Mouse (Mus musculus) G1E-ER4 (cell line): ENCODE data around the gene Zc3hav1. TPM values are rescaled to one million over a fixed set of nuclear protein-coding genes. Genes with fewer than 3 reads are reported as not detected.

Experiments used
- GATA1 ChIP-seq: IDR thresholded peaks from one replicate; pipeline ENCODE4 v1.8.0; 2012; ENCODE audit warnings: low read length, inconsistent platforms
- polyA plus RNA-seq: library from polyadenylated mRNA; stranded (reverse); fragments of >175 nt; gene quantifications from 2 replicates; pipeline ENCODE4 v1.2.3, GENCODE M21; 2012

Gene Zc3hav1
- polyA plus RNA-seq, 1 experiment = 40.9 TPM

- no peak for TF ChIP-seq GATA1
These were observed 435 bp upstream of the Zc3hav1 start for GRCm38 (mm10) chr6:38354723-38355353.

- TF ChIP-seq GATA1 = no peak
These were observed 1.2 kb downstream of the Zc3hav1 start for GRCm38 (mm10) chr6:38353181-38353580.

- no peak for TF ChIP-seq GATA1
These were observed 2.0 kb downstream of the Zc3hav1 start for GRCm38 (mm10) chr6:38352451-38352850.

GRCm38 (mm10) chr6:38351930-38352329 lies 2.5 kb downstream of the Zc3hav1 start:
- TF ChIP-seq GATA1 = no peak

GRCm38 (mm10) chr6:38349806-38350205 lies 4.6 kb downstream of the Zc3hav1 start:
- TF ChIP-seq GATA1 = no peak

GRCm38 (mm10) chr6:38348811-38349453 lies 5.5 kb downstream of the Zc3hav1 start:
- TF ChIP-seq GATA1 = no peak

GRCm38 (mm10) chr6:38347875-38348274 lies 6.5 kb downstream of the Zc3hav1 start:
- TF ChIP-seq GATA1 = no peak

GRCm38 (mm10) chr6:38345796-38346195 lies 8.6 kb downstream of the Zc3hav1 start:
- no peak for TF ChIP-seq GATA1

GRCm38 (mm10) chr6:38344006-38344670 lies 10.3 kb downstream of the Zc3hav1 start:
- TF ChIP-seq GATA1 = no peak

- TF ChIP-seq GATA1 = no peak
These were observed 10.8 kb downstream of the Zc3hav1 start for GRCm38 (mm10) chr6:38343581-38343980.

GRCm38 (mm10) chr6:38342666-38342992 lies 11.8 kb downstream of the Zc3hav1 start:
- TF ChIP-seq GATA1 = no peak

GRCm38 (mm10) chr6:38341751-38342665 lies 12.4 kb downstream of the Zc3hav1 start:
- peak; percentile 90 for TF ChIP-seq GATA1

- TF ChIP-seq GATA1 = no peak
These were observed 15.3 kb downstream of the Zc3hav1 start for GRCm38 (mm10) chr6:38339078-38339477.

- no peak for TF ChIP-seq GATA1
These were observed 16.5 kb downstream of the Zc3hav1 start for GRCm38 (mm10) chr6:38337951-38338350.

- no peak for TF ChIP-seq GATA1
These were observed 17.2 kb downstream of the Zc3hav1 start for GRCm38 (mm10) chr6:38337166-38337705.

GRCm38 (mm10) chr6:38335264-38335663 lies 19.1 kb downstream of the Zc3hav1 start:
- TF ChIP-seq GATA1 = no peak

- no peak for TF ChIP-seq GATA1
These were observed 27.8 kb downstream of the Zc3hav1 start for GRCm38 (mm10) chr6:38326596-38326995.
